Mouse (Mus musculus) hindbrain, embryonic 11.5 days (tissue): ENCODE results near the gene Tmem50b. TPM values are rescaled to one million over a fixed set of nuclear protein-coding genes. Genes with fewer than 3 reads are reported as not detected.
A peak's percentile ranks its signal among the peaks of the same experiment; 100 is the strongest.
"Not testable (repeated sequence)": the region's sequence is repeated elsewhere in the genome, so short reads cannot be mapped to it uniquely, and the experiment has no call there.

Experiments
- ATAC-seq: fragments of 200-750 bp; cut with Nextera tagmentation; 2 replicates; pipeline ENCODE4 v1.8.0; 2017; ENCODE audit warnings: mild to moderate bottlenecking, moderate TSS enrichment, moderate library complexity; ENCODE audit not compliant: low FRiP score
- DNase-seq: peaks from one replicate; pipeline ENCODE4 v3.0.0-alpha.2; 2015; ENCODE audit warnings: low spot score
- H3K27ac ChIP-seq: fragments of 300-500 bp; sonication (generic); 2 replicates; pipeline ENCODE4 v1.5.1; 2014; ENCODE audit warnings: mild to moderate bottlenecking, low read depth, low read length
- H3K27me3 ChIP-seq: fragments of 300-500 bp; sonication (generic); 2 replicates; pipeline ENCODE4 v1.6.1; 2014; ENCODE audit warnings: mild to moderate bottlenecking, low read length, moderate library complexity, mixed read lengths; ENCODE audit not compliant: control insufficient read depth, insufficient read depth
- H3K36me3 ChIP-seq: fragments of 300-500 bp; sonication (generic); 2 replicates; pipeline ENCODE4 v1.6.1; 2014; ENCODE audit warnings: mild to moderate bottlenecking, low read length, moderate library complexity, mixed read lengths; ENCODE audit not compliant: control insufficient read depth, insufficient read depth
- H3K4me1 ChIP-seq: fragments of 300-500 bp; sonication (generic); replicated peaks from 2 replicates; pipeline ENCODE4 v1.6.1; 2014; ENCODE audit warnings: low read length, mixed read lengths; ENCODE audit not compliant: control insufficient read depth, insufficient read depth
- H3K4me2 ChIP-seq: fragments of 300-500 bp; sonication (generic); replicated peaks from 2 replicates; pipeline ENCODE4 v1.6.1; 2014; ENCODE audit warnings: mild to moderate bottlenecking, low read depth, low read length
- H3K4me3 ChIP-seq: fragments of 300-500 bp; sonication (generic); 2 replicates; pipeline ENCODE4 v1.5.1; 2014; ENCODE audit warnings: low read depth, low read length
- H3K9ac ChIP-seq: fragments of 300-500 bp; sonication (generic); 2 replicates; pipeline ENCODE4 v1.6.1; 2014; ENCODE audit warnings: low read depth, low read length
- H3K9me3 ChIP-seq: fragments of 300-500 bp; sonication (generic); 2 replicates; pipeline ENCODE4 v1.6.1; 2016; ENCODE audit warnings: low read length; ENCODE audit not compliant: control insufficient read depth
- WGBS: fragments of 180-500 bp; shearing (Covaris S2); extraction: QIAGEN DNeasy Blood & Tissue Kit; methylation state at CpG from one replicate; pipeline ENCODE4 v1.1.7; 2014; 5-methylcytosine and 5-hydroxymethylcytosine counted together
- polyA plus RNA-seq: library from polyadenylated mRNA; unstranded; fragments of >200 nt; fragmentation: Nextera tagmentation; extraction: Ambion mirVana; gene quantifications from 2 replicates; pipeline ENCODE4 v1.2.1, GENCODE M21; 2014

Tmem50b gene
- 54.7 and 55.9 TPM in 2 replicates for polyA plus RNA-seq

- Histone ChIP-seq H3K4me3 (peak within 1 kb of the TSS; percentile 82), H3K4me2 (peak within 1 kb of the TSS; percentile 88), H3K9me3 (no peaks in the 10 kb centered on the region), H3K27ac (peak within 1 kb of the TSS; percentile 61), H3K36me3 (no peaks in the 10 kb centered on the region), H3K9ac (peak within 1 kb of the TSS; percentile 80), H3K27me3 (peaks cover 4% of the 10 kb centered on the region; the same call in 1 of the 2 replicates), H3K4me1 (no peaks in the 10 kb centered on the region)
- under 1% methylated on average over 34 of the region's 34 CpGs for WGBS
- DNase-seq (peak; percentile 98), ATAC-seq (peak; percentile 99)
These were observed at the start of gene Tmem50b for GRCm38 (mm10) chr16:91597672-91598010. Tmem50b (minus strand) TSS chr16:91597800.

GRCm38 (mm10) chr16:91646681-91647419 is 49.2 kb upstream of the Tmem50b start, which contains the start of gene Gart:
Gart (minus strand) TSS chr16:91646952.
- H3K36me3 ChIP-seq = no peaks in the 10 kb centered on the region
- peak within 1 kb of the TSS; percentile 90 for H3K4me2 ChIP-seq
- peak within 1 kb of the TSS; percentile 95 for H3K27ac ChIP-seq
- no peaks in the 10 kb centered on the region for H3K27me3 ChIP-seq
- H3K4me1 ChIP-seq = 0 out of 2 replicates have a peak, but pooled peaks cover 4% of the 10 kb centered on the region
- WGBS = under 1% methylated on average over 54 of the region's 59 CpGs
- DNase-seq (peak; percentile 91), ATAC-seq (peak; percentile 85)
- peak within 1 kb of the TSS; percentile 88 for H3K9ac ChIP-seq
- H3K9me3 ChIP-seq = no peaks in the 10 kb centered on the region
- peak within 1 kb of the TSS; percentile 84 for H3K4me3 ChIP-seq

- H3K9me3 ChIP-seq = no peaks in the 10 kb centered on the region
- DNase-seq = peak; percentile 23
- H3K4me3 ChIP-seq = peak overlapping the region; percentile 84
- peak overlapping the region; percentile 59 for H3K9ac ChIP-seq
- no peaks in the 10 kb centered on the region for H3K36me3 ChIP-seq
- 0 out of 2 replicates have a peak overlapping the region, but pooled peaks have one; percentile 95 for H3K27ac ChIP-seq
- peak overlapping the region; percentile 90 for H3K4me2 ChIP-seq
- 2% methylated on average over 11 of the region's 11 CpGs for WGBS
- 0 out of 2 replicates have a peak, but pooled peaks cover 4% of the 10 kb centered on the region for H3K4me1 ChIP-seq
- no peak for ATAC-seq
- H3K27me3 ChIP-seq = no peaks in the 10 kb centered on the region
These were observed 48.5 kb upstream of the Tmem50b start for GRCm38 (mm10) chr16:91645995-91646602.

- H3K27ac ChIP-seq, H3K9me3 ChIP-seq, H3K36me3 ChIP-seq, H3K27me3 ChIP-seq, H3K4me3 ChIP-seq, ATAC-seq, H3K9ac ChIP-seq, DNase-seq, H3K4me1 ChIP-seq, H3K4me2 ChIP-seq: not testable (repeated sequence)
- no CpG with 5 or more reads among the region's 2 CpGs for WGBS
These were observed 47.8 kb upstream of the Tmem50b start for GRCm38 (mm10) chr16:91645420-91645819.

DNA sequence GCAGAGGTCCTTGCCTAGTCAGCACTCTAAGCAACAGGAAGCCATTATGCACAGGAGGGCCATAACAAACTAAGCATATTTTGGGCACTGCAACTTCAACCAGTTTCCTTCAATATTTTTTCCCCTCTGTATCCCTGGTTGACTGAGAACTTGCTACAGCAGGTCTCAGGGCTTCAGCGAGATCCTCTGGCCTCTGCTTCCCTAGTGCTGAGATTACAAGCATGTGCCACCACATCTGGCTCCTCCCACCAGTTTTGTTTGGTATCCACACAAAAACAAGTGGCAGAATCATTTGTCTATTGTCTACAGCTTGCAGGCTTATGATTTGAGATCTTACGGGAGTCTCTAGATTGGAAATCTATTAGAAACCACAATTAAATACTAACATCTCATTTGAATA is 47.3 kb upstream of the Tmem50b start:
- H3K9me3 ChIP-seq = no peaks in the 10 kb centered on the region
- H3K36me3 ChIP-seq = no peaks in the 10 kb centered on the region
- no peak overlapping the region for H3K4me3 ChIP-seq
- H3K9ac ChIP-seq = no peak overlapping the region
- no peaks in the 10 kb centered on the region for H3K27me3 ChIP-seq
- no peak for ATAC-seq
- WGBS = 93% methylated on average over 2 of the region's 2 CpGs
- H3K4me1 ChIP-seq = 0 out of 2 replicates have a peak, but pooled peaks cover 4% of the 10 kb centered on the region
- H3K4me2 ChIP-seq = no peak overlapping the region
- no peak for DNase-seq
- no peak overlapping the region for H3K27ac ChIP-seq

GRCm38 (mm10) chr16:91640171-91640570 is 42.6 kb upstream of the Tmem50b start:
- DNase-seq (no peak), ATAC-seq (no peak)
- no peak overlapping the region for H3K27ac ChIP-seq
- no peak overlapping the region for H3K4me3 ChIP-seq
- no peak overlapping the region for H3K4me2 ChIP-seq
- H3K36me3 ChIP-seq = peaks cover 12% of the 10 kb centered on the region; the same call in 1 of the 2 replicates
- H3K9ac ChIP-seq = no peak overlapping the region
- no peaks in the 10 kb centered on the region for H3K9me3 ChIP-seq
- no peaks in the 10 kb centered on the region for H3K4me1 ChIP-seq
- H3K27me3 ChIP-seq = no peaks in the 10 kb centered on the region
- 96% methylated on average over 8 of the region's 8 CpGs for WGBS

DNA sequence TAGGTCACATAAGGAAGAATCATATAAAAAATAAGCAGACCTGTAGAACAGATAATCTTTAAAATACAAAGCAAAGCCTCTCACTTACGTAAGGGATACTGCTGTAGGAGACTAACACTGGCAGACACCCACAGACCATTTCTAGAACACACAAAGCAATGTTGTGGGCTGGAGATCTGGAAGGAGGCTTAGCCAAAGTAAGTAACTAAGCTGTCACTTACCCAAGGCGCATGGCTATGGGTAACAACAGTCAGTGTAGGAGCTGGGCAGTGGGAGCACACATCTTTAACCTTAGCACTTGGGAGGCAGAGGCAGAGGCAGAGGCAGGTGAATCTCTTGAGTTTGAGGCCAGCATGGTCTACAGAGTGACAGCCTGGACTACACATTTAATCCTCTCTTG is 42.0 kb upstream of the Tmem50b start:
- 98% methylated on average over 2 of the region's 2 CpGs for whole genome bisulfite sequencing
- Histone ChIP-seq H3K4me1 (no peaks in the 10 kb centered on the region), H3K27ac (no peak overlapping the region), H3K9me3 (no peaks in the 10 kb centered on the region), H3K9ac (no peak overlapping the region), H3K4me3 (no peak overlapping the region), H3K36me3 (peaks cover 13% of the 10 kb centered on the region; the same call in 1 of the 2 replicates), H3K27me3 (no peaks in the 10 kb centered on the region), H3K4me2 (no peak overlapping the region)
- DNase-seq (no peak), ATAC-seq (no peak)

GRCm38 (mm10) chr16:91639161-91639560 is 41.6 kb upstream of the Tmem50b start:
- Histone ChIP-seq H3K4me2 (no peak overlapping the region), H3K4me1 (no peaks in the 10 kb centered on the region), H3K27me3 (no peaks in the 10 kb centered on the region), H3K9me3 (no peaks in the 10 kb centered on the region), H3K4me3 (no peak overlapping the region), H3K36me3 (peaks cover 13% of the 10 kb centered on the region; the same call in 1 of the 2 replicates), H3K9ac (no peak overlapping the region), H3K27ac (no peak overlapping the region)
- ATAC-seq (no peak), DNase-seq (no peak)
- 97% methylated on average over 5 of the region's 5 CpGs for WGBS
